Mouse (Mus musculus) thymus, postnatal 4 days (tissue): ENCODE results near the gene Stub1.
A peak's percentile ranks its signal among the peaks of the same experiment; 100 is the strongest.
"Not testable (repeated sequence)": the region's sequence is repeated elsewhere in the genome, so short reads cannot be mapped to it uniquely, and the experiment has no call there.

ENCODE experiments used
- DNase-seq: peaks from one replicate; pipeline ENCODE4 v3.0.0; 2021

Gene Stub1

DNA sequence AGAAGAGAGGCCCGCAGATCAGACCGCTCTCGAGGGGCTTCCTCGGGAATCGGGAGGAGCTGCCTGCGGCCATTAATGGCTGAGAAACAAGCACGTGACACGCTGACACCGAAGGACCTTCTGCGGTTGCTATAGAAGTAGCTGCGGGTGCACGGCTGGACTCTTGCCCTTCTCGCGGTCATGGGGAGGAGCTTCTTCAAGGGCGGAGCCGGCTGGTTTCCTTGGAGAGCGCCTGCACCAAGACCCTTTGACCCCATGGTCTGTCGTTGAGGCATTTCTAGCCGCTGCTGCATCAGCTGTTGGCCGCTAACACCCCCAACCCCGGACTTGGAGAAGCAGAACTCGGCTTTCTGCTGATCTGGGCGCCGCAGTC is at the start of gene Stub1:
Gene Stub1 (minus strand): TSS at position 114 of the 373 bp plus-strand sequence.
- no peak for DNase-seq

DNA sequence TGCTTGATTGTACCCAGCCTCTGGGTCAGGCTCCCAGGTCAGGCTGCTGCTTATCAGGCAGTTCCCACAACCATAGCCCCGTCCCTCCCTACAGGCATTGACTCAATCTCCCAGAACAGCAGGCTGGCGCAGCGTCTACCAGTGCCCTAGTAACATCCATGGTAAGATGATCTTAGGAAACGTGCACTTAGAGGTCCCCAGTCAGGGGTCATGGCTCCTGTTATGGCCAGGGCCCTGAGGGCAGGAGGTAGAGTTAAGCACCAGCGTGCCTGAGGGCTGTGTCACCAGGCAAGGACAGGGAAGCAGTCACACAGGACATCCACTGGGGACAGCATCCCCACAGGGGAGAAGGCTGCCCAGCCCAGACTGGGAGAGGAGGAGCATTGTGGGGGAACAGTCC is 49.1 kb upstream of the Stub1 start:
- DNase-seq: no peak

DNA sequence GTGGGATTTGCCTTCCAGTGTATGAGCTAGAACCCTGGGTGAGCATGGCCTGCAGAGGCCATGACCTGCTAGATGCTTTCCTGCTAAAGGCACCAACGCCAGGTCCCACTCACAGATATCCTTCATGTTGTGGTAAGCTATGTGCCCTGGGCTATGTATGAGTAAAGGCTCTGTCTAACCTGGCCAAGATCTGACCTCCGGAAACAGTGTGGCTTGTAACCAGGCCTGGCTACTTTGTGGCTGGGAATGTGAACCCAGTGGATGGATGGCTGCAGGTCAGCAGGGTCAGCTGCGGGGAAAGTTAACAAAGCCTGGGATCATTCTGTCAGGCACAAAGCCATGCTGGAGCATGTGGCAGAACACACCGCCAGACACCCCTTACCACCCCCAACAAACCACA is 48.5 kb upstream of the Stub1 start:
- no peak for DNase-seq

DNA sequence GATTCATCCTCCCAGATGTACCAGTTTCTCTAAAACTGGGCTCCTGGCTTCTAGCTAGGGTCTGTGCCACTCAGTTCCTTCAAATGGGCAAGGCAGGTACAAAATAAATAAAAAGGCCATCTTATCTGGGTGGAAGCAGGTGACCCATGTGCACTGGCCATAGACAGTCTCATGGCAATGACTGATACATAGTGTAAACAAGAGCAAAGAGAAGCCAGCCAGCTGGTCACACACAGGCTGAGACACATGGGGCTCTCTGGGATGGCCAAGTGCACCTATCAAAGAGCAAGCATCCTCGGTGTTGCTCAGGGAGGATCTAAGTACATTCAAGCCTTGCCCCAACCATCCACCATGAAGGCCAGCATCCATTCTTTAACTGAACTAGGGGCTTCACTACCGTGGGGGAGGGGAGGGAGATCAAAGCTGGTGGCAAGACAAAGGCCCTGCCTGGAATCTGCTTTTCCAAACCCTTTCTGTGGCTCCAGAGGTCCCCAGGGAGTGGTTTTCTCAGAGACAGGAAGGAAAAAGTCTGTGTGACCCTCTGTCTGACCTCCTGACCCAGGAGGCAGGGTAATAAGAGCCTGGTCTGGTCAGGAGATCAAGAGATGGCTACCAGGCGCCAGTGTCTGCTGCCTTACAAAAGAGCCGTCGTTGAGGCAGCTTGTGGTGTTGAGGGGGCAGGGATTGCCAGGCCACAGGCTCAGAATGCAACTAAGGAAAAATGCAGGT is 47.9 kb upstream of the Stub1 start:
- DNase-seq: no peak

DNA sequence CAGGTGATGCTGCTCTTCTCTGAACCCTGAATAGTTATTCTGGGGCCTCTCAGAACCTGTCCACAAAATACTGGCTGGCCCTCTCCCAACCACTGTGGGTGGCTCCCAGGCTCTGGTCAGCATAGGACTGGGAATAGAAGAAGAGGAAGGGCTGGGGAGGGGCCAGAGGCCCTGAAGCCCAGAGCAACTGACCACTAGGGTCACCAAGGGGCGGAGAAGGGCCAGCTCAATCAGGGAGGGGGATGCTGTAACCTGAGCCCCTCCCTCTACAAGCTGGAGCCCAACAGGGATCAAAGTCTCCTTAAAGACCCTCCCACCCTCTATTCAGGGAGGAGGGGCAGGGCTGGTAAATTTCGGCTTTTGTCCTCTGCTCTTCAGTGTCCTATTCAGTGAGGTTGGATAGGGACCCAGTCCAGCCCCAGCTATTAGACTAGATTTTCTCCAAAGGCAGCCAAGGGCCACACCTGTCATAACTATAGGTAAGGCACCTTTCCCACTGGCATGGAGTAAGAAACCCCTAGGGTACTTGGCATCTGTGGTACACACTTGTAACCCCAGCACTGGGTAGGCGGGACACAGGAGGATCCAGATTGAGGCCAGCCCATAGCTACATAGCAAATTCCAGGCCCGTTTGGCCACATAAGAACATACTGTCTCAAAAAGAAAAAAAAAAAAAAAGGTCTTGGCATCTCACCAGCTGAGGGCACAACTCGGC is 47.1 kb upstream of the Stub1 start, which contains the start of gene Wfikkn1:
Gene Wfikkn1 (minus strand): TSS at position 663 of the 715 bp plus-strand sequence.
- DNase-seq: no peak

DNA sequence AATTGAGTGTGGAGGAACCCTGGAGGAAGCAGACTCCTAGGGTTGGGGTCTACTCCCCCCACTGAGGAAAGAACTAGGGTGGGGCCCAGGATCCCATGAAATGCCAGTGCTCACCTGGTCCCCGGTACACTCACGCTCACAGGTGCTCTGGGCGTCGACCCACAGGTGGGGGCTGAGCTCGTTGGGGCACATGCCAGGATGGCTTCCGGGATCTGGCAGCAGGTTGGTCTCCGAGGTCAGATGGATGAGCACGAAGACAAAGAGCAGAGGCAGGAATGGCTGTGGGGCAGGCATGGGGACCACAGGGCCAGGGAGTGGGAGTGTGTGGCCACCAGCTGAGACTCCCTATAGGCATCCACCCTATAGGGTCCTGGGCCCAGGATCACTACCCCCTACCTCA is 46.5 kb upstream of the Stub1 start:
- DNase-seq: no peak

DNA sequence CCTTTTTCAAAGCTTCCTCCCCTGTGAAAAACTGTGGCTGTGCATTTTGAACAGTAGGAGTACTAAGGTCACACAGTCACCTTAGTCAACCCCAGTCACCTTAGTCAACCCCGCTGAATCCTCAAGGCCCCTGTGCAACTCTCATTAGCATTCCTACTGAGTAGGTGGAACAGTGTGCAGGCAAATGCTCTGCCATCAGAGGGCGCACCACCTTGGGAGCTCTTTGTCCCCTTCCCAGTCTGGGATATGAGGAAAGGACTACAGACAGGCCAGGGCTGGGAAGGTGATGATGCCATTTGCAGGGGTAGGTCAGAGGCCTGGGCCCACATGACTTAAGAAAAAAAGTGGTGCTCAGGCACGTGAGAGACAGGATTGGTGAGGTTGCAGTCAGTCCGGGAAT is 46.1 kb upstream of the Stub1 start:
- peak; percentile 63 for DNase-seq

DNA sequence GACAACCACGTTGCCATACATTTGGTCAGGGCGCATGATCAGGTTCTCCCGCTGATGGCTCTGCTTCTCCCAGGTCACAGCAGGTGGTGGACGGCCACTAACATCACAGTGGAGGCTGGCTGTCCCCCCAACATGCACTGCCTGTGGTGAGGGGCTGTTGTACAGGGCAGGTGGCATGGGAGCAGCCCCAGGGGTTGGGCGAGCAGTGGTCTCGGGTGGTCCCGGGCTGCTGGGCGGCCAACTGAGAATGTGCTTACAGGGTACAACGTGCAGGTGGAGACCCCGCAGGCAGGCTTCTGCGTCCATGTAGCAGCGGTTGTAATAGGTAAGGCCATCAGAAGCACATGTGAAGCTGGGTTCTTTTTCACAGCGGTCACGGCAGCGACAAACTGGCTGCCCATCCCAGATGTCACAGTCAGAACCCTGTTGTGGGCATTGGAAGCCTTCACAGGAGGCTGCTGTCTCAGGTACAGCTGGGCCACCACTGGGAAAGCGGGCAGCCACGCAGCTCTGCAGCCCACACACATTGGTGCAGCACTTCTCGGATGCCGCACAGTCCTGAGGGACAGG is 45.5 kb upstream of the Stub1 start:
- no peak for DNase-seq

DNA sequence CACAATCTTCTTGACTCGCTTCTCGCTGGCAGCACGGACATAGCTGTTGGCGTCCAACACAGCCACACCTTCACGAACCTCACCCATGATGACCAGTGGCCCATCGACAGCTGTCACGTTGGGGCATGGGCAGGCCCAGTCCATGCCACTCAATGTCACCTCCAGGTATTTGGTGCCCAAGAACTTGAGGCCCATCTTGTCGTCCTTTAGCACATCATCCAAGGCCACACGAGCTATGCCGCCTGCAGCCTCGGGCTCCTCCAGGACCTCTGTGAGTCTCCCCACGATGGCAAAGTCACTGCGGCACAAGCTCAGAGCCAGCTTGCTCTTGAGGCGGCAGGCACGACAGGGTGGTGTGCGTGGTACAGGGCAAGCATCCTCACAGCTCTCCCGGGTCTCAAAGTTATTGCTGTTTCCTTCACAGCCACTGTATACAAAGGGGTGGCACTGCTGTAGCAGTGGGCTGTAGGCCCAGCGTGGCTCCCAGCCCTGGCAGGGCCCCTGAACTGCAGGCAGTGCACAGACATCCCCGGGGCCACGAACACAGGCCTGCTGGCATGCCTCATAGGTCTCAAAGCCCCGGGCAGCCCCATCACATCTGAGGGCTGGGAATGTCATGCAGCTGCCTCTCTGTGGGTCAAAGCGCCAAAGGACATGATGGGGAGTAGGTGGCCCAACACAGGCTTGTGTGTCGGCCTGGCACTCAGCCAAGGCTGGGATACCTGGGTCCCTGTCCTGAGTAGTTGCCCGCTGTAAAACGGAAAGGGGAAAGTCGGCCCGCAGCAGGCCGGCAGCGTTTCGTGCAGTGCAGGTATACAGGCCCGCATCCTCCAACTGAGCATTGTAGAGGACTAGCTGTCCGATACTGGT is 44.8 kb upstream of the Stub1 start:
- no peak for DNase-seq

DNA sequence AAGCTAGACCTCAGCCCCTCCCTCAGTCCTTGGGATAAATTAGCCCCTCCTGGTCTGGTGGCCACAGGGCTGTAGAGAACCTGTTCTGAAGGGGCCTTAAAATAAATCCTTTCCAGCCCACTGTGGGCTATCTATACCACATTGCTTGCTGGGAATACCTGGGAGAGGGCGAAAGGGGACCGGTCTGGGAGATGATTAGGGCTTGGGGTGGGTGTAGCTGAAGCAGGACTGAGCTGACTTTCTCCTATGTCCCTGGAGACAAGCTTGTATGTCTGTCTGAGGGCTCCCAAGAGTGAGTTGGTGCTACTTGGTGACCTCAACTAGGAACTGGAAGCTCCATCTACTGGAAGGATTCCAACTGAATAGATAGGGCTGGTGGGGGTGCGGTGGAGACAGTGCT is 43.8 kb upstream of the Stub1 start:
- DNase-seq: no peak

DNA sequence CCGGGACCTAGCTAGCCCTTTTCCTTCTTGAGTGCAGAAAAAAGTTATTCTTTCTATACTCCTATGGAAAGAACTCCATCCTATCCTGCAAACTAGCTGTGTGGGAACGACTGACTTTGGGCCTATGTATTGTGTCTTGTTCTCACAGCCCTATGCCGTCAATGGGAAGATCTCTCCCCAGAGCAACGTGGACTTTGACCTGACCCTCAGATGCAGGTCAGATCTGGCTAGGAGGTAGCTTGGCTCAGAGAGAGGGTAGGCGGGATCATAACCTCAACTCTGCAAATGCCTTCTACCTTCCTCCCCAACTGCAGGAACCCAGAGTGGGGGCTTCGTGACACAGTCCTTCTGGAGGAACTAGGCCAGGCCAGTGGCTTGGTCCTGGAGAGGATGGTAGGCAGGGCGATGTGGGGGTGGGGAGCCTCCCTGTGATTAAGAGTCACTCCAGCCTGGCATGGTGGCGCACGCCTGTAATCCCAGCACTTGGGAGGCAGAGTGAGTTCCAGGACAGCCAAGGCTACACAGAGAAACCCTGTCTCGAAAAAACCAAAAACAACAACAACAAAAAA is 43.2 kb upstream of the Stub1 start:
- no peak for DNase-seq

DNA sequence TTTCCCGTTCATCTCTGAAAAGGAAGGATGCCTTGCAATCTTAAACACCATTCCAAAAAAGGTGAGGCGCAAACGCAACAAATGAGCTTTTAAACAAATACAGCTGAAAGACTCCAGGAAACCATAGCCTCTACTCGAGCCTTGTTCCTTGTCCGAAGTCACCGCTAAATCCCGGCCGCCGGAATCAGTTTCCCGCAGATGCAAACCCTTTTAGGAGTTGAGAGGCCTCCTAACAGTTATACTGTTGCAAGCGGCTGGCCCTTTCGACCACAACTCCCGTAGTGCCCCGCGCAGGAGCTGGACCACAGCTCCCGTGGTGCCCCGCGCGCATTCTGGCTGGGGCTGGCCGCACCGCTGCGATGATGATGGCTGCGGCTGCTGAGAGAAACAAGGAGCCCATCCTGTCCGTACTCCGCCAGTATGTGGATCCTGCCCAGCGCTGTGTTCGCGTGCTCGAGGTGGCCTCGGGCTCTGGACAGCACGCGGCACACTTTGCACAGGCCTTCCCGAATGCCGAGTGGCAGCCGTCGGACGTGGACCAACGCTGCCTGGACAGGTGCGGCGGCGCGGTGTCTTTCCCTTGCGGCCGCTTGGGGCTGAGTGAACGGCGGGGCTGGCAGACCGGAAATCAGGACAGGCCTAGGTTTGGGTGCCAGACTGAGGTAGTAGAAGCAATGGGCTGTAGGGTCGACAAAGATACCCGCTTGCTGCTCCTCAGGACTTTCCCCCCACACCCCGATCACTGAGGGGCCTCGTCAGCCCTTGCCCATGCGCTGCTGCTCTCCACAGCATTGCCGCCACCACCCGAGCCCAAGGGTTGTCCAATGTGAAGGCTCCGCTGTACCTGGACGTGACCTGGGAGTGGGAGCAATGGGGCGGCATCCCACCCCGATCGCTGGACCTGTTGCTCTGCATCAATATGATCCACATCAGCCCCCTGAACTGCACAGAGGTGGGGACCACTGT is 42.2 kb upstream of the Stub1 start:
- DNase-seq: peak; percentile 90

DNA sequence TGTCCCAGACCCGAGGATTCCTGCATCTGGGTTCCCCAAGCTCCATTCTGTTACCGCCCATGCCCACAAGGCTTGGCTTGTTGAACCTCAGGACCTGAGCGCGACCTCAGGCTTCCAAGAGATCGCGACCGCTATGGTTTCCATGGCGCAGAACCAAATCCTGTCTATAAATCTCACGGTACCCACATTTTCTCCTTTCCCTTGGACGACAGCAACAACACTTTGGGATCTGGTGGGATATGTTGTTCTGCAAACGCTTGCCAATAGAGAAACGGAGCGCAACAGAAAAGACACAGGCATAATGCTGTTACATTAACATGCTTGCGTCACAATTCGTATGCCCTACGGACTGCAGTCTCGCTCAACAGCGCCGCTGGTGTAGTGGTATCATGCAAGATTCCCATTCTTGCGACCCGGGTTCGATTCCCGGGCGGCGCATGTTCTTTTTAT is 41.5 kb upstream of the Stub1 start, which contains the start of gene Mettl26:
Gene Mettl26 (plus strand): TSS at position 354 of the 450 bp plus-strand sequence.
- DNase-seq: peak; percentile 96

DNA sequence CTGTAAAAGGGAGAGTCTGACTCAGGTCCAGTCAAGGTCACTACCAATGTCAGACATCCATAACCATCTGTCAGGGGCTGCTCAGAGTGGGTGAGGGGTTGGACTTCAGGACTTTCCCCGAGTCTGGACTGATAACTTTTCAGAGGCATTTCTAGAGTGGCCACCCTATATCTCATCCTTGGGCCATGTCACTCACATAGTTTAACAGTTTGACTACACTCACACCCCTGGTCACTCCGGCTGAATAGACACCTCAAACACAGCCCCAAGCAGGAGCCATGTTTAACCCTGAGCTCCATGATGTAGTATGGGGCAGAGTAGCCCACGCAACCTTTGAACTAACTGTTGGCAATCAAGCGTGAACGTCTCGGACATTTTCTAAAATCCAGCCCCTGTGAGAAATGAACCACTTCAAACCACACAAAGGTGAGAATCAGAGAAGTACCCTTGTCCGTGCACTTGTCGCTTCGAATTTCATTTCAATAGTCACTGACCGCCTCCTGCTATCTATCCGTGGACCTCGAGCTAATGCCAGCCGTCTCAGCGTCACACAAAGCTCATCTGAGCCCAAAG is 41.0 kb upstream of the Stub1 start:
- no peak for DNase-seq

DNA sequence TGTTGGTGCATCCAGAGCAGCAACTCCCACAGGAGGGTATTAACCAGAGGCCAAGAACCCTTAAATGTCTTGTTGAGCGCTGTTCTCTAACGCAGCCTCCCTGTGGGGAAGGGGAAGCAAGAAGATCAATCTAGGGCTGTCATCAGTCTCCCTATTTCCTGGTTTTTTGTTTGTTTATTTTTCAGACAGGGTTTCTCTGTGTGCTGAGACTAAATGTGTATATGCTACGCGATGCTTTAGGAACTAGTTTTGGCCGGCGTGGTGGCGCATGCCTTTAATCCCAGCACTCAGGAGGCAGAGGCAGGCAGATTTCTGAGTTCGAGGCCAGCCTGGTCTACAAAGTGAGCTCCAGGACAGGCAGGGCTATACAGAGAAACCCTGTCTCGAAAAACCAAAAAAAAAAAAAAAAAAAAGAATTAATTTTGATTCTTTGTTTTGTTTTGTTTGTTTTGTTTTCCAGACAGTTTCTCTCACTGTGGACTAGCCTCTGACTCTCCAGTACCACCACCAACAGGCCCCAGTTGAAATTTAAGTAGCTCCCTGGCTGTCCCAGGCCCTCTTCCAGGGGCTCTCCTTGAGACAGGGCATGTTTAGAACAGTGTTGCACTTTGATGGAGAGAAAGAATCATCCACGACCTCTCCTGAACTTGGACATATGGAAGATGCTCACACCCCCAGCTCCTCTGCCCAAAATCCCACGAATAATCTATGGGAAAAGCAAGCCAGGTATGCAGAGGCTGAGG is 40.4 kb upstream of the Stub1 start:
- no peak for DNase-seq

DNA sequence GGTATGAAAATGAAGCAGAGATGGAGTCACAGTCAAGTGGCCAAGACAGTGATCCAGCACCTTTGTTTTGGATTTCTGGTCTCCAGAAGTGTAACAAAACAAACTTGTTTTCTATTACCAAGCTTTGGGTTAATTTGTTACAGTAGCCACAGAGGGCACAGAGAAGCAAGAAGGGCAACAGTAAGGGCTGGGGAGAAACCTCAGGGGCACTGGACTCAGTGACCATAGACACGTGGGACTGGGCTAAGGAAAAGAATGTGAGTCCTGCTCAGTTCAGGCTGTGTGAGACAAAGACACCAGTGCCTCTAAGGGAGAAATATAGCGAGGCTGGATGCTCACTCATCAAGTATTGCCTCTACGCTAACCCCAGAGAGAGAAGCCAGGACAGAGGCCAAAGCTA is 39.5 kb upstream of the Stub1 start:
- DNase-seq: no peak

DNA sequence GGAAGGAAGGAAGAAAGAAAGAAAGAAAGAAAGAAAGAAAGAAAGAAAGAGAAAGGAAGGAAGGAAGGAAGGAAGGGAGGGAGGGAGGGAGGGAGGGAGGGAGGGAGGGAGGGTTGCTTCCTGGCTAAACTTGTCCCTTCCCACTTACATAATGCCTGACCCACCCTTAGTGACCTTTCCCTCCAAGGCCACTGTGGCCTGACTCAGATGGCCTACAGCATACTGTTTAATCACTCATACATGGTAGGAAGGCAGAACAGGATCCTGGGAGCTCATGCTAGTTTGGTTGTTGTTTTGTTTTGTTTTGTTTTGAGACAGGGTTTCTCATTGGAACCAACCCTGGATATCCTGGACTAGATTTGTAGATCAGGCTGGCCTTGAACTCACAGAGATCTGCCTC is 38.4 kb upstream of the Stub1 start:
- not testable (repeated sequence) for DNase-seq

DNA sequence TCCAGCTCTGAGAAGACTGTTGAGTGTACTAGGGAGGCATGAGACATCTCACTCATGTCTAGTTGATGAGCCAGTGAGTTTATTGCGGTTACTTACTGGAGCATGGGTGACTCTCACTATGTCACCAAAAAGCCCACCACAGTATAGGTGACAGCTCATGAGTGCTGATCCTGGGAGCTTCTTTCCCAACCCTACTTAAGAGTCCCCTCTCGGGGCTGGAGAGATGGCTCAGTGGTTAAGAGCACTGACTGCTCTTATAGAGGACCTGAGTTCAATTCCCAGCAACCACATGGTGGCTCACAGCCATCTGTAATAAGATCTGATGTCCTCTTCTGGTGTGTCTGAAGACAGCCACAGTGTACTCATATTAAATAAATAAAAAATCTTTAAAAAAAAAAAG is 36.8 kb upstream of the Stub1 start:
- no peak for DNase-seq

DNA sequence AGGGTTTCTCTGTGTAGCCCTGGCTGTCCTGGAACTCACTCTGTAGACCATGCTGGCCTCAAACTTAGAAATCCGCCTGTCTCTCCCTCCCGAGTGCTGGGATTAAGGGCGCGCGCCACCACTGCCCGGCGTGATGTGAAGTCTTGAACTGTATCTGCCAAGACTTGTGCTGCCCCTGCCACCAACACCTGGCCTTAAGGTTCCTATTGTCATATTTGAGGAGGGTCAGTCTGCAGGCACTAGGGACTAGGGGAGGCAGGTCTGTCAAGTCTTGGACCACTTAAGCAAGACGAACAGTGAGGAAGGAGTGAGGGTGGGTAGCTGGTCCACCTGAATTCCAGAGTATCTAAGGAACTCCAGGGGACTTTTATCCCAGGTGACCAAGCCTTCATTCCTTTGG is 36.3 kb upstream of the Stub1 start:
- DNase-seq: no peak

DNA sequence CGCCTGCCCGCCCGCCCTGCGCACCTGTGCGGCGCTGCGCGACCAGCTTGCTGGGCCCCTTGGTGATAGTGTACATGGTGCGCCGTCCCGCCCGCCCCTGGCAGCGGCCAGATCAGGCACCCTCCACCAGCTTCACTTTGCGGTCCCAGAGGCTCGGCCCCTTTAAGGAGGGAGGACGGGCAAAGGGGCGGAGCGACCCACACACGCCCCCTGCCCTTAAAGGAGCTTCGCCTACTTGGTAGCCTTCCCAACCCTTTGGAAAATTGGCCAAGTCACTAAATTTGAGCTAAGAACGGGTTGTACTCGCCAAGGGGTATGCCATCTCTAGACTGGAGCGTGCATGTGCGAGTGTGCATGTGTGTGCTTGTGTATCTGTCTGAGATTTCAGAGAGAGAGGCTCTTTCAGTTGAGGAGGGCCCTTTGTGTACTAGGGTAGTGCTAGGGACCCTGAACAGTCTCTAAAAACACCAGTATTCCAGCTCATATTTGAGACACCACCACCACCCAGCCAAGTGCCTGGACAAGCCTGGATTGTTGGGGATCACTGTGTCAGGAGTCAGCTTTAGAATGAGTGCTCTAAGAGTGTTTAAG is 35.5 kb upstream of the Stub1 start, which contains the start of gene Mcrip2:
Gene Mcrip2 (minus strand): TSS at position 164 of the 591 bp plus-strand sequence.
- DNase-seq: peak; percentile 78
